Mouse (Mus musculus) thymus, postnatal 4 days (tissue): ENCODE measurements at regions not wholly inside any gene's neighbourhood (a gene's known extent, or its start where the extent isn't known, plus 50 kb on each side); places are given as distances from the start of the nearest gene placed in this dataset.

ENCODE experiments used
- DNase-seq: peaks from one replicate; pipeline ENCODE4 v3.0.0; 2021

- DNase-seq = no peak
Observed at GRCm38 (mm10) chr9:61269151-61269870, 102.9 kb upstream of the Tle3 start.

GRCm38 (mm10) chr9:61271243-61271642 is 100.9 kb upstream of the Tle3 start:
- DNase-seq = no peak

DNA sequence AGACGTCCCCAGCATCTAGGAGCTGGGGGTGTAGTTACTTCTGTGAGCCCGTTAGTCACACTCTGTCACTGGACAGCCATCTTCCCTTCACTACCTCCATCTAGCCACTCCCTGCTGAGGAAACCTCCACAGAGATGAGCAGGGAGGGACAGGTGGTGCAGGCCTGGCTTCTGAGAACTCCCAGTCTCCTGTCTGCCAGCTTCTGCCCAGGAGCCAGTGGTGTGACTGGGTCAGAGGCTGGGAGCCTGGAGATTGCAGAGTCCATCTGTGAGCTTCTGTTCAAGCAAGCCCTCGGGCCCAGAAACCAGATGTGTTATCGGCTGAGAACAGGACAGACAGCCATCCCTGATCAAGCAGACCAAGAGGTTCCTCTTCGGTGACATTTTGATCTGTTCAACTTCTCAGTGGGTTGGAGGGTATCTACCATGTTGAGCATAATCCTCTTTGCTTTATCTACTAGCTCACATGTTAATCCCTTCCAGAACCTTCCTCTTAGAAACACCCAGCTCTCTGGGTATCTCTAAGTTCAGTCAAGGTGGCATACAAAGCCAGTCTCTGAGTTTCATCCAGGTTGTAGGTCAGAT is 100.3 kb upstream of the Tle3 start:
- DNase-seq = no peak

- DNase-seq = no peak
Observed at GRCm38 (mm10) chr9:61274020-61274419, 98.1 kb upstream of the Tle3 start.

DNA sequence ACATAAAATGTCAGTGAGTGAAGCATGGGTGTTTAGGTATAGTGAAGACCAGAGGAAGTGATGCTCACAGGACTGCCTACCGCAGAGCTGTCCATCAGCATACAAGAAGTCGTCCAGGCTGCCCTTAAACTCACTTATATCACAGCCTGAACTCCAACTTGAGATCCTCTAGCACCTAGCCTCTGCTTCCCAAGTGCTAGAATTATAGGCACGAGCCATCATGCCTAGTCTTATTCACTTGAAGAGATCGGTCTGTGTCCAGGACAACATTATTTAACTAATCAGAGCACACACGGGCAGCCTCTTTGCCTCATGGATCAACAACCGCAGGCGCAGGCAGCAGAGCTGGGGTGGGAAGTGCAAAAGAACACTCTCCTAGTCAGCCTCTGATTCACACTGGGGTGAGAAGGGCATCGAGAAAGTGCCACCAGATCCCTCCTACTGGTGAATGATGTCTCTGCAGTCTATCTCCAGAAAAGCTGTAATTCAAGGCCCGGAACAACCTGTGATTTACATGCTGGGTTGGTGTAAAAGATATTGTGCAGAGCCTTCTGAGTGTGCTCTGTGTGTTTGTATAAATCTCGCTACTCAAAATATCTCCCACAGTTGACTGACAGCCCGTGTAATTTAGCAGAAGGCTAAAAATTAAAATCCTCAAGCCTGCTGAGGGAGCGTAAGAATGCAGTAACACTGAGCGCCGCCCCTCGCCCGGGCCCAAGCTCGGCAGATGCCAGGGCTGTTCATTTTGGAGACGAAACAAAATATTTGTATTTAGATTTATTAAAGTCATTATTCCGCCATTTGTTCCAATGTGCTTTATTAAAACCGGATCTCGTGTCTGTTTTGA is 94.6 kb upstream of the Tle3 start:
- DNase-seq = peak; percentile 61

DNA sequence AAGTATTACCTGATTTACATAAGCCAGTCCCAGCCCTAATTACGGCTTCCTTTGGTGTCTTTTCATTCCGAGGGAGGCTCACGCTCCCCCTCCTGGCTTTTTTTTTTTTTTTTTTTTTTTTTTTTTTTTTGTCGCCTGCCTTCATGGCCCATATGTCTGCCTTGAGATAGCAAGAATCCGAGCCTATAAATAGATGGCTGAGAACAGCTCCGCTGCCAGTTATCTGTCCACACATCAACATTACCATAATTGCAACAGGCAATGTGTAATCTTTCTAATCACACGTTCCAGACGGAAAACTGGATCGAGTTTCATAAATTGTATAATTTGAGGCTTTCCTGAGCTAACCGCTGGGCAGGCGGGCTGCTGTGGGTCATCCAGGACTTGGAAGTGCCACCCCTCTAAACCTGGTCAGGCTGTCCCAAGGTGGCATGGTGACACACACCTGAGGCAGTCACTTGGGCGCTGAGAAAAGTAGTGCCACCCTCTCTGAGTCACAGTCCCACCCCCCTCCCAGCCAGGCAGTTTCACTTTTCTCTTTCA is 93.9 kb upstream of the Tle3 start:
- DNase-seq = no peak

DNA sequence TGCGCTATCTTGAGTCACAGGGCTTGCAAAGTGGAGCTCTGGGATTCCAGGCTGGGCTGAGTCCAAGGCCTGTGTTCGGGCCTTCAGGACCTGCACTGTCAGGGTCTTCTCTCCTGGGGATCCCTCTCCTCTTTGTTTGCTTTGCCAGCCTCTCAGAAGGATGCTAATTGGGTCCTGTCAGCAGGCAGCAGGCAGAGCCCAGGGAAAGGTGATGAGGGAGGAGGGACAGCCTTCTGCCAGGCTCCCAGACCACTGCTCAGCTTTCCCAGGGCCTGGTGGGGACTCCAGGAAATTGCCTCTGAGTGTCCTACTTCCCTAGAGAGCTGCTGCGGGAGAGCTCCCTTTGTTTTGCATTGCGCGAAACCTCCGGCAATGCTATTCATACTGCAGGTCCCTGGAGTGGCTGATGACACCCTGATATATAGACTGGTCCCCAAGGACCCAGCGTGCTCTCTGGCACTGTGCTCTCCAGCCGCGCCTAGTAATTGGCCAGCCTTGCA is 93.1 kb upstream of the Tle3 start:
- no peak for DNase-seq

GRCm38 (mm10) chr9:61280856-61281582 is 91.1 kb upstream of the Tle3 start:
- no peak for DNase-seq

DNA sequence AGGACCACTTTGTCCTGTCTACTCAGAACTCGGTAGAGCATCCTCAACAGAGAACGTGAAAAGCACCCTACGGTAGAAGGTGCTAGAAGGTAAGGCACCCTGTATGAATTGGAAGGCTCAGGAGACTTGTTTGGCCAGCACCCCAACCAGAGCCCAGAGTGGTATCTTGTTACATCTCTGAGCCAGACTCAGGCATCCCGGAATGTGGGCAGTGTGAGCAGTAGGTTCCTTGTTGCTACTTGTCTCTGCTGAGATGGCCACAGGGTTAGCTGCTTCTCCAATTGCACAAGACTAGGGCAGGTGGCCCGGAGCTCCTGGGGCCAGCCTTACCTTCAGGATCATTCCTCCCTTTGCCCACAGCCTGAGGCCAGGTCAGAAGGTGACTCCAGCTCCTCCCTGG is 88.9 kb upstream of the Tle3 start:
- DNase-seq = no peak

DNA sequence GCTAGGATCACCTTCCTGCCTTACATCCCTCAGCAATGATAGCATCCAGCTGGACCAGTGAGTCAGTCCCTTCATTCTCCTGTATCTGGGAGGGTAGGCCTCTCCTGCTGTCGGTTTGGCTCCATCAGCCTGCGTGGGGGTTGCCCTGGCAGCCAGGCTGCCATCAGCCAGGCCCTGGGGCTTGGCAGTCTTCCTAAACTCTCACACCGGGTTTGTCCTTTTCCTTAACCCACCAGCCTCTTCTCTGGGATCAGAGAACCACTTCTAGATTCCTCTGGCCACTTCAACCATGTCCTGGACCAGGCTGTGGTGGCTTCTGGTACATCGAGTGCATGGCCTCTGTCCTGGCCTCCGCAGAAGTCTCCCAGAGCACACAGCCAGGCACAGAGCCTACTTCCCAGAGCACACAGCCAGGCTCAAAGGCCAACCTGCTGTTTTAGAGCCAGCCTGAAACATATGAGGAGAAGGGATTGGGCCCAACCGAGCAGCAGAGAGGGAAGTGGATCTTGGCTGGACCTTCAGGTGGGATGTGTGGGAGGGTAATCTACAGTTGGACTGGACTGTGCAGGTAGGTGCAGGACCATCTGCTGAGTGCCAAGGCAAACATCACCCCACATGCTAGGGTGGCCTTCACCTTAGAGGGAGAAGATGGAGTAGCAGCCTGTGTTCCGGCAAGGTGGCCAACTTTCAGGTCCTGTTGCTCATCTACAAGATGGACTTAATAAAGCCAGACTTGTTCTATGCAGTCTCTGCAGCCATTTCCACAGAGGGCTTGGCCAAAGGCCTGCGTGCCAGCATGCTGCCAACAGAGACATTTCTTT is 87.8 kb upstream of the Tle3 start:
- no peak for DNase-seq

DNA sequence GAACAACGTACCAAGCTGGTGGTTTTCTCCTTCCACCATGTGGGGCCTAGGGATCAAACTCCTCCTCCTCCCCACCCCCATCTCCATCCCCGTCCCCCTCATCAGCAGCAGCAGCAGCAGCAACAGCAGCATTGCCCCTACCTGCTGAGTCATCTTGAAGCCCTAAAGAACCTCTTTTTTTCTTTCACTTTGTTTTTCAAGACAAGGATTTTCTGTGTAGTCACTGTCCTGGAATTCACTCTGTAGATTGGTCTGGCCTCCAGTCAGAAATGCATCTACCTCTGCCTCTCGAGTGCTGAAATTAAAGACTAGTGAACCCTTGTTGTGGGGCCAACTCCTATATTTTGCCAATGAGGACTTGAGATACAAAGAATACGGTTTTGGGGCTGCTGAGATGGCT is 85.6 kb upstream of the Tle3 start:
- no peak for DNase-seq

DNA sequence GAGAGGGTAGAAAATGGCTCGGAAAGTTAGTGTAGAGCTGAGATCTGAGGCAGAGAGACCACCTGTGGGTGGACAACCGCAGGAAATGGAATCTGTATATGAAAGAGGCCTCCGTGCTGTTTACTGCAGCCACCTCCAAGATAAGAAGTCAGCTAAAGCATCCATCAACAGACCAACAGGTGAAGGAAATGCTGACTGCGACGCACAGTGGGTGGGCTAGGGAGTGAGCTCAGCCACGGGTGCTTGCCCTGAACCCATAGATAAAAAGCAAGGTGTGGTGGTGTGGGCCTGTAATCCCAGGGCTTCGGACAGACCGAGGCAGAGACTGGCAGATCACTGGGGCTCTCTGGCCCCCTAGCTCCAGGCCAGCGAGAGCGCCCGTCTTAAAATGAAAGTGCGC is 83.0 kb upstream of the Tle3 start:
- no peak for DNase-seq

DNA sequence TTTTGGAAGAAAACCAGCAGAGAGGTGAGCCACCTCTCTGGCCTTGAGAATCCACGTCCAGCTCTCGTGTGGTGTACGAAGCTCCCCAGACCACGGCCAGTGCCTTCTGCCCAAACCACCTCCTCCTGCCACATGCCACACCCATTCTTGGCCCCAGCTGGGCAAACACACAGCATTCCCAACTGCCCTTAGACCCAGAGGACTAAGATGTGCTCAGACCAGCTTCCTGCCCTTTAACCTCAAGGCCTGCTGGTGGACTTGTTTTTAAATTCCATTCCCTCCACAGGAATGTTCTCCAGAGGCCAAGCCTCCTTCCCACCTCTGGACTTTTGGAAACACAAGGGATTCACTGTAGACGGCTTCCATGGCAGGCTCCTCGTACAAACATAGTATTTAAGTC is 82.5 kb upstream of the Tle3 start:
- DNase-seq = no peak

DNA sequence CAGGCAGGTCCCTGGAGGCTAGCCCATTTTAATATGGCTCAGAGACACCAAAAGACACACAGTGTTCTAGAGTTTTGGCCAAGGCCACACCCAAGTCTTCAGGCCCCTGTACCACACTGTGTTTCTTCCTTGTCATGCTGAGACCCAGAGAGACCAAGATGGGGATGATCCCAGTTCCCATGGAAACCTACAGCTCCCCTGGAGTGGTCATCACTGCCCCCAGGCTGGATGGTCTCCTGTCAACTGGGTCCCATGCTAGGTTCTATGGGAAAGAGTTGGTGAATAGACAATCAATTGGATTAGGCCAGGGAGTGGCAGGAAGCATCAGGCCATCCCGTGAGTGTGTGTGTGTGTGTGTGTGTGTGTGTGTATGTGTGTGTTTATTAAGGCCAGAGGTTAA is 80.5 kb upstream of the Tle3 start:
- DNase-seq = no peak

DNA sequence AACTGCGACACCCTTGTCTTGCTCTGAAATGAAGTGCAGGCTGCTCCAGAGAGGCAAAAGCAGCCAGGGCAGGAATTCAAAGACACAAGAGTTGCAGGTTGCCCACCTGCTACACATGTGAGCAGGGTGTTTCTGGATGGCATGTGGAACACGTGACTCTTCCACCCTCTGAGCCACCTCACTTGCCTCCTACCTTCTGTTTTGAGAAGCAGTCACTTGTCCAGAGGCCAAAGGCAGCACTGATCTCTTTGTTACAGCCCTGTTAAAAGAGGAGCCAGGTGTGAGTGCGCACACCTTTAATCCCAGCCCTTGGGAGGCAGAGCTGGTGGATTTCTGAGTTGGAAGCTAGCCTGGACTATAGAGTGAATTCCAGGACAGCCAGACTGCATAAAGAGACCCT is 79.7 kb upstream of the Tle3 start:
- DNase-seq = no peak

- DNase-seq = no peak
Observed at GRCm38 (mm10) chr9:61293223-61293985, 78.8 kb upstream of the Tle3 start.

DNA sequence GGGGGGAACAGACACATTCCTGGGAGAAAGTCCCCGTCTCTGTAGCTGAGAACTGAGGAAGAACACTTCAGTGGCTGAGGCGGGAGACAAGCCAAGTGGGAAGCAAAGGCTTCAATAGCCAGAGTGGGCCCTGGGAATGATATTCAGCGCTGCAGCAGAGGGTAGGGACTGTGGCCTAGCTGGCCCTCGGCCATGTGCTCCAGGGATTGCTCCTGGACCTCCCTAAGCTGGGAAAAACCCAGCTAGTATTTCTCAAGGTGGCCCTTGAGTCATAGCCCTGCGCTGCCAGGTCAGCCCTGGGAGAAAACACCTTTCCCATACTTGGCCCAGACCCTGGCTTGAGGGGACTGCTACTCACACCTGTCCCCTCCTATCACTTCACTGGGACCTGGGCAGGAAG is 77.2 kb upstream of the Tle3 start:
- no peak for DNase-seq

- no peak for DNase-seq
Observed at GRCm38 (mm10) chr9:61296311-61296947, 75.7 kb upstream of the Tle3 start.

DNA sequence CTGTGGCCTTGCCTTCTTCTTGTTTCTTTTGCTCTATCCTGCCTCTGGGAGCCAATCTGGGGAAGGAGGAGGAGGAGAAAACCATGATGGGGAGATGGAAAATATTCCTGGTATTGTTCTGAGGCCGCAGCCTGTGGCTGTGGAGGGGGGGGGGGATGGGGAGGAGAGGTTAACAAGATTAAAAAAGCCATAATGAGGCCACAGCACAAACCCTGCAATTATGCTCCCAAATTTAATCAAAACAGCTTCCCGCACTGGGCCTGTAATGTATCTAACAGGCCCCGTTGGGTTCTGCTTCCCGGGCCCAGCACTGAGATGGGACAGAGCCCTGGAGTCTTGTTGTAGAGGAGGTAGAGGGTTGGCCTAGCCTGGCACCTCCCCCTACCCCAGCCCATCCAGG is 74.8 kb upstream of the Tle3 start:
- no peak for DNase-seq

DNA sequence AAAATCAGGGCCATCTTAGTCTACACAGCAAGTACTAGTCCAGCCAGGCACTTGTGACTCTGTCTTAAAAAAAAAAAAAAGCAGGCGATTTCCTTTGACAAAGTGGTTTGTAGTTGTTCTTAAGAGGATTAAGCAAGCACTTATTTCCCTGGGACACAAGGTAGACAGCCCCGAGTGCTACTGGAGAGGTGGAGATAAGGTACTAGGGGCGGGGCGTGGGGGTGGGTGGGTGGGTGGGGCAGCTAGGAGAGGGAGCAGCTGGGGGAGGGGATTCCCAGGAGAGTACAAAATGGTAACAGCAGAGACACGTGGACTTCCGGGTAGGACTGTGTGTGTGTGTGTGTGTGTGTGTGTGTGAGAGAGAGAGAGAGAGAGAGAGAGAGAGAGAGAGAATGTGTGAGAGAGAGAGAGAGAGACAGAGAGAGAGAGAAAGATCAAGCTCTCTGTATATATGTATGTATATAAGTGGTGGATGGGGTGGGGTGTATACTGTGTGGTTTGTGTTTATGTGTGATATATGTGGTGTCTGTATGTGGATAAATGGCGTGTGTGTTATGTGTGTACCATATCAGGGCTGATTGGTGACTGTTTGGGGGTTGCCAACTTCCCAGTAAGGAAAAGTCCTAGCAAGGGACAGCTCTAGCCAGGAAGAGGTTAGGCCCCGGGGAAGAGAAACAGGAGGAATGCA is 72.1 kb upstream of the Tle3 start:
- DNase-seq = no peak
